Mouse (Mus musculus): Measurements from ENCODE around the gene Tarbp1. TPM values are rescaled to one million over a fixed set of nuclear protein-coding genes. Genes with fewer than 3 reads are reported as not detected.

Gene Tarbp1
- 2.3 and 2.4 TPM in 2 replicates for polyA plus RNA-seq (2014; fragmentation: Nextera tagmentation; extraction: Ambion mirVana)

DNA sequence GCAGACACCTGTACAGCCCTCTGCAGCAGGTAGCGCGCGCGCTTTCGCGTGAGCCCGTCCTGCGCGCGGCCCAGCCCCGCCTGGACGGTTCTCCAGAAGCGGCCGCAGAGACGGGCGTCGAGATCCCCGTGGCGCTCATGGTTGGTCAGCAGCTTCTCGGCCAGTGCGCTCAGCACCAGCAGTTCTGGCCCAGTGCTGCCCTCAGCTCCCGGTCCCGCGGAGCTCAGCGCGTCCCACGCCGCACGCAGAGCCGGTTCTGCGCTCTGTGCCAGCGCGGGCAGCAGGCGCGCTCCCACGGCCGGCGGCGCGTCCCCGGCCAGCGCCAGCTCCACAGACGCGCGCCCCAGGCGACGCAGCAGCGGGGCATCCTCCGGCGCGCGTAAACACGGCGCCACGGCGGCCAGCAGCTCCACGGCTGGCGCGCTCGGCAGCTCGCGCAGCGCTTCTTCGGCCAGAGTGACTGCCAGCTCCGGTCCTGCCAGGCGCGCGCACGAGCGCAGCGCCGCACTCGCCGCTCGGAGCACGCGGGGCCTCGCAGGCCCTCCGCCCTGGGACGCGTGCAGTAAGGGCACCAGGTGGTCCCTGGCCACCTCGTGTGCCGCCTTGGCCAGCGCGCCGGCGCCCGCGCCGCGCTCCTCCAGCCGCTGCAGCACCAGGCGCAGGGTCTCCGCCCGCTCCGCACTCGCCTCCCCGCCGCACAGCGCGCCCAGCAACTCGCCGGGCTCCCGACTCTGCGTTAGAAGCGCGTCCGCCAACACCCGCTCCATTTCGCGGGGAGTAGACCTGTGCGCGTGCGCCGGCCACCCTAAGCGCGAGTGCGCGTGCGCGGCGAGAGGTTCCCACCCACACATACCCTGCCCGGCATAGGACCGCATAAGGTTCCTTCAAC is at the start of gene Tarbp1:
Gene Tarbp1, minus strand, starts transcription at position 767 of the 889 bp plus-strand sequence.
- peak; percentile 94 for DNase-seq (ENCODE audit: low spot score)
- H3K27me3 ChIP-seq (ENCODE audit: control insufficient read depth, insufficient read depth, low read length): peaks cover 3% of the 10 kb centered on the region; the same call in 1 of the 2 replicates
- H3K27ac ChIP-seq (ENCODE audit: low read depth, low read length): peak within 1 kb of the TSS; percentile 73
- H3K4me1 ChIP-seq (replicated peaks; ENCODE audit: control insufficient read depth, insufficient read depth, low read length): 0 out of 2 replicates have a peak, but pooled peaks cover 2% of the 10 kb centered on the region
- peak; percentile 95 for ATAC-seq (ENCODE audit: low FRiP score)
- peak within 1 kb of the TSS; percentile 61 for H3K9ac ChIP-seq (ENCODE audit: low read depth, low read length)
- H3K4me2 ChIP-seq (replicated peaks; ENCODE audit: low read depth, low read length): peak within 1 kb of the TSS; percentile 72
- peak within 1 kb of the TSS; percentile 74 for H3K4me3 ChIP-seq (ENCODE audit: low read depth, low read length)
- under 1% methylated on average over 123 of the region's 124 CpGs for WGBS
- no peaks in the 10 kb centered on the region for H3K9me3 ChIP-seq (ENCODE audit: control insufficient read depth, low read length)
- no peaks in the 10 kb centered on the region for H3K36me3 ChIP-seq (ENCODE audit: control insufficient read depth, insufficient read depth, low read length)

- Histone ChIP-seq H3K4me3 (ENCODE audit: low read depth, low read length) (no peak overlapping the region), H3K4me1 (replicated peaks; ENCODE audit: control insufficient read depth, insufficient read depth, low read length) (no peaks in the 10 kb centered on the region), H3K27ac (ENCODE audit: low read depth, low read length) (no peak overlapping the region), H3K9me3 (ENCODE audit: control insufficient read depth, low read length) (no peaks in the 10 kb centered on the region), H3K36me3 (ENCODE audit: control insufficient read depth, insufficient read depth, low read length) (no peaks in the 10 kb centered on the region), H3K27me3 (ENCODE audit: control insufficient read depth, insufficient read depth, low read length) (no peaks in the 10 kb centered on the region), H3K9ac (ENCODE audit: low read depth, low read length) (no peak overlapping the region), H3K4me2 (replicated peaks; ENCODE audit: low read depth, low read length) (no peak overlapping the region)
- ATAC-seq (ENCODE audit: low FRiP score) (no peak), DNase-seq (ENCODE audit: low spot score) (no peak)
- 93% methylated on average over 18 of the region's 18 CpGs for WGBS
Measured at GRCm38 (mm10) chr8:126524233-126524985, 49.5 kb upstream of the Tarbp1 start.

DNA sequence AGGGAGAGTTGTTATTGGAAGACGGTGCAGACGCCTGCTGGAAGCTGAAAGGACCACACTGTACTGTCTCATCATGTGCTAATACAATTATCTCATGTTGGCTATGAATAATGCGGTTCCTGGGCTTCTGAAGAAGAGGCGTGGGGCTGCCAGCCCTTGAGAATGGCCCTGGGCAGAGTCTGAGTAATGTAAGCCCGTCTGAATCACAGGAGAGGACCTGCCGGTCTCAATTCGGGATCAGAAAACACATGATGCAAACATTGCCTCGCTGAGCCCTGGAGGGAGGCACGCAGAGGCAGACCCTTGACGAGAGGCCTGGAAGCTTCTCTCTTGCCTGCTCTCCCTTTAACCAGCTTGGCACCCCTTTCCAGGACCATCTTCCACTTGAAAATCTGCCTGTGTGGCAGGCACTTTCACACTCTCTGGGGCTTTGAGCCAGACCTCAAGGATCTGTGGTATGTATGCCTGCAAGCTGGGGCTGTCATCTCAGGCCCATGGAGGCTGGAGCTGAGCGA is 48.3 kb upstream of the Tarbp1 start:
- no peaks in the 10 kb centered on the region for H3K9me3 ChIP-seq (ENCODE audit: control insufficient read depth, low read length)
- H3K4me1 ChIP-seq (replicated peaks; ENCODE audit: control insufficient read depth, insufficient read depth, low read length): no peaks in the 10 kb centered on the region
- no peak overlapping the region for H3K4me3 ChIP-seq (ENCODE audit: low read depth, low read length)
- no peak overlapping the region for H3K9ac ChIP-seq (ENCODE audit: low read depth, low read length)
- H3K27me3 ChIP-seq (ENCODE audit: control insufficient read depth, insufficient read depth, low read length): no peaks in the 10 kb centered on the region
- H3K4me2 ChIP-seq (replicated peaks; ENCODE audit: low read depth, low read length): no peak overlapping the region
- H3K36me3 ChIP-seq (ENCODE audit: control insufficient read depth, insufficient read depth, low read length): no peaks in the 10 kb centered on the region
- DNase-seq (ENCODE audit: low spot score) (no peak), ATAC-seq (ENCODE audit: low FRiP score) (no peak)
- no peak overlapping the region for H3K27ac ChIP-seq (ENCODE audit: low read depth, low read length)
- 82% methylated on average over 11 of the region's 11 CpGs for WGBS

DNA sequence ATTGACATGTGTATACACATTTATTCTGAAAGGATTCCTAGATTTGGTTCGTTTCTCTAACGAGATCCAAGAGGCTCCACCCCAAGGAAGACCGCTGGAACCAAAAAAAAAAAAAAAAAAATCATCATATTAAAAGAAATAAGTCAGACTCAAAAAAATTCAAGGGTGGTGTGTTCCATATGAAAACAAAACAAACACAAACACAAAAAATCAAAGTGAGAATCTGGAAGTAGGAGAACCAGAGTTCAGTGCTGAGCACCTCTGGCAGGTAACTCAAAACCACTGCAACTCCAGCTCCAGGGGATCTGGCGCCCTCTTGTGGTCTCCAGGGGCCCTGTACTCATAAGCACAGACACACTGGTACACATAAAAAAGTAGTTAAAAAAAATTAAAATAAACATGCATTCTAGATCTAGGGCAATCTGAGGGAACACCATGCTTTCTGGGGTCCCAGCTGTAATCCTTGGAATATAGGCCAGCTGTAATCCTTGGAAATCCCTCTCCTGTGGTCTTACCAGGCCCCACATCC is 44.6 kb upstream of the Tarbp1 start:
- 94% methylated on average over 4 of the region's 4 CpGs for WGBS
- Histone ChIP-seq H3K27me3 (ENCODE audit: control insufficient read depth, insufficient read depth, low read length) (no peaks in the 10 kb centered on the region), H3K4me2 (replicated peaks; ENCODE audit: low read depth, low read length) (no peak overlapping the region), H3K36me3 (ENCODE audit: control insufficient read depth, insufficient read depth, low read length) (no peaks in the 10 kb centered on the region), H3K4me1 (replicated peaks; ENCODE audit: control insufficient read depth, insufficient read depth, low read length) (0 out of 2 replicates have a peak, but pooled peaks cover 2% of the 10 kb centered on the region), H3K27ac (ENCODE audit: low read depth, low read length) (no peak overlapping the region), H3K4me3 (ENCODE audit: low read depth, low read length) (no peak overlapping the region), H3K9me3 (ENCODE audit: control insufficient read depth, low read length) (no peaks in the 10 kb centered on the region), H3K9ac (ENCODE audit: low read depth, low read length) (no peak overlapping the region)
- ATAC-seq (ENCODE audit: low FRiP score) (no peak), DNase-seq (ENCODE audit: low spot score) (no peak)

DNA sequence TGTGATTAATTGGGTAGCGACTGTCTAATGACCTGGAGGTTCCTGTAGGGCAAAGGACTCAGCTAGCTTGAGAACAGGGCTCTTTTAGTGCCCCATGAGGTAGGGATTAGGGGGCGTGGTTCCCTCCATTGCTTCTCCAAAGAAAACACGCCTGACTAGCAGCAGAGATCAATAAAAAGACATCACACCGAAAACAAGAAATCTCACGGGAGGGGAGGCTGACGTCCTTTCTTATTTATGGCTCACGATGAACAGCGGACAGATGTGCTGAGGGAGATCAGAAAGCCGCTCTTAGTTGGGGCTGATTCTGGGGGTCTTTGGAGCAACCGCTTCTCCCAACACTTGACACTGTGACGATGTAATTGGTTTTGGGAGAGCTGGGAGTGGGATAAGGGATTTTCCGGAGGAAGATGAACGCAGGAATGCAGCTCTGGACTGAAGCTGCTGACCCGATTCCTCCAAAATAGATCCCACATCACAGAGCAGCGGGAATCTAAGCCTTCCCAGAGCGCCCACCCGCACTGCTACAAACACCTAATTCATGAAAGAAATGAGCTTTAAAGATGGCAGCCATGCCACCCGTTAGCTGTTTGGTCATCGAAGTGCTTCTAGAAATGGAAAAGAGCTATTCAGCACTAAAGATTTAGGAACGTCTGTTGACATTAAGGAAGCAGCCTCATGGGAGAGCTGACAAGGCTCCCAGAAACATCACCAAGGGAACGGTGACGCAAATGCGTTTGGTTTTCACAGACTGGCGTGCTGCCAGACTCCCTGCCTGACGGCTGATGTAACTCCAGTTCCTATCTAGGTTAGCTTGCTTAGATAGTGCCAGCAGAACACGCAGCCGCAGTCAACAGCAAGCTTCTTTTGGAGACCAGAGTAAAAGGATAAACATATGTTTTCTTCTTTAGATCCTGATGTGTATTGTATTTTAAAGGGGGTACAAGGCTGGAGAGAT is 42.0 kb upstream of the Tarbp1 start:
- peak; percentile 64 for ATAC-seq (ENCODE audit: low FRiP score)
- WGBS: 27% methylated on average over 27 of the region's 27 CpGs
- Histone ChIP-seq H3K4me2 (replicated peaks; ENCODE audit: low read depth, low read length) (peak overlapping the region; percentile 26; the same call in 1 of the 2 replicates), H3K9me3 (ENCODE audit: control insufficient read depth, low read length) (no peaks in the 10 kb centered on the region), H3K4me1 (replicated peaks; ENCODE audit: control insufficient read depth, insufficient read depth, low read length) (0 out of 2 replicates have a peak, but pooled peaks cover 2% of the 10 kb centered on the region), H3K4me3 (ENCODE audit: low read depth, low read length) (no peak overlapping the region), H3K36me3 (ENCODE audit: control insufficient read depth, insufficient read depth, low read length) (no peaks in the 10 kb centered on the region), H3K27ac (ENCODE audit: low read depth, low read length) (peak overlapping the region; percentile 24), H3K9ac (ENCODE audit: low read depth, low read length) (no peak overlapping the region), H3K27me3 (ENCODE audit: control insufficient read depth, insufficient read depth, low read length) (no peaks in the 10 kb centered on the region)
- peak; percentile 74 for DNase-seq (ENCODE audit: low spot score)

DNA sequence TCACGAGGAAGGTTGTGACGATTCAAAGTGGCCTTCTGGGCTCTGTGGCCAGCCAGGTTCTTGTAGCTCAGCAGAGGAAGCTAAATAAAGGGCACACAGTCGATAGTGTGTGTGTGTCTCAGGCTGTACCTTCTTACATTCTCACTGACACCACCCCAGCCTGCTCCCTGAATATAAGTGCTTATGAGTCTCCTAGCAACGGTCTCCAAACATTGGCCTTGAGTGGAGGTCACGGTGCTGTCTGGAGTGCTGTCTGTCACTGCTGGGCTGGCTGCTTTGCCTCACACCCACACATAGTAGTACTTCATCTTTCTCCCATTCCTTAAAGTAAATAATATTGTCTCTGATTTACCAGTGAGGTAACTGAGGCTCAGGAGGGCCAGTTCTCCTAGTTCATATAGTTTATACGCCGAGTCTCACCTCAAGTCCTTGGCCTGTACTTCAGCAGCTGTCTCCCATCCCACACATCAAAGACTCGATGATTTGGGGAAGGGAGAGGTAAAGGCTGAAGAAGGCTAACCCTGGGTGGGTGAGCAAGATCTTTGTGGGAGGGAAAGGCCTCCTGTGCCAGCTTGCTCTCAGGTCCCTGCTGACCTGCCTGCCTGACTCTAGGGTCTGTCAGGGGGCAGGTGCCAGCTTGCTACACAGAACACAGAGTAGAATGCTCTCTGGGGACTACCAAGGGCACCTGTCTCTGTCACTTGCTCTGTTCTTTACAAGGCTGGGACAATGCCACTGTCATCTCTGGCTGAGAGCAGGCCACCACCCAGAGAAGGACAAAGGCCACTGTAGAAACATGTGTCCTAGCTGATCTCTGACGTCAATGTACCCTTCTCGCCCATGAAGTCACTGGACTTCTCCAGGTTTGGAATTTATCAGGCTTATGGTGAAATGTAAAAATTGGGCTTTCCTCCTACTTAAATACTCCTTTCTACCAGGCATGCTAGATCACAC is 39.4 kb upstream of the Tarbp1 start:
- no peaks in the 10 kb centered on the region for H3K9me3 ChIP-seq (ENCODE audit: control insufficient read depth, low read length)
- H3K9ac ChIP-seq (ENCODE audit: low read depth, low read length): no peak overlapping the region
- WGBS: 76% methylated on average over 10 of the region's 10 CpGs
- H3K36me3 ChIP-seq (ENCODE audit: control insufficient read depth, insufficient read depth, low read length): no peaks in the 10 kb centered on the region
- no peak for DNase-seq (ENCODE audit: low spot score)
- ATAC-seq (ENCODE audit: low FRiP score): no peak
- H3K4me3 ChIP-seq (ENCODE audit: low read depth, low read length): no peak overlapping the region
- no peaks in the 10 kb centered on the region for H3K27me3 ChIP-seq (ENCODE audit: control insufficient read depth, insufficient read depth, low read length)
- H3K4me1 ChIP-seq (replicated peaks; ENCODE audit: control insufficient read depth, insufficient read depth, low read length): 0 out of 2 replicates have a peak, but pooled peaks cover 2% of the 10 kb centered on the region
- H3K4me2 ChIP-seq (replicated peaks; ENCODE audit: low read depth, low read length): no peak overlapping the region
- H3K27ac ChIP-seq (ENCODE audit: low read depth, low read length): no peak overlapping the region

DNA sequence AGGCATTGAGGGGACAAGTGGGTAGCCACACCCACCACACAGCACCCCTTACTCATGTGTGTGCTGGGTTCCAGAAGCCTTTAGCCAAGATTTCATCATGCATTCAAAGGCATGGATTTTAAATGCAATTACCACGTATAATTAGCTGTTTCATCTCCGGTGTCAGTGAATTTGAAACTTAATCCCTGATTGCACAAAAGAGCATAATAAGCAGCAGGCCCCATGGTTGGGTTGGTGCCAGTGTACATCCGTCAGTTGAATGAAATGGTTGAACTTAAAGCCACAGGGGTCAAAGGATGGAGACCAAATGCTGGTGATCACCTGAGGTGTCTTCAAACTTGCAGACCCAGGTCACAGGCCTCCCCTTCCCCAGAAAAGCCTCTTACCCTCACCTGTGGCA is 36.0 kb upstream of the Tarbp1 start:
- no peak overlapping the region for H3K27ac ChIP-seq (ENCODE audit: low read depth, low read length)
- H3K9me3 ChIP-seq (ENCODE audit: control insufficient read depth, low read length): no peaks in the 10 kb centered on the region
- H3K4me1 ChIP-seq (replicated peaks; ENCODE audit: control insufficient read depth, insufficient read depth, low read length): no peaks in the 10 kb centered on the region
- H3K9ac ChIP-seq (ENCODE audit: low read depth, low read length): no peak overlapping the region
- ATAC-seq (ENCODE audit: low FRiP score) (no peak), DNase-seq (ENCODE audit: low spot score) (no peak)
- H3K4me3 ChIP-seq (ENCODE audit: low read depth, low read length): no peak overlapping the region
- no peaks in the 10 kb centered on the region for H3K36me3 ChIP-seq (ENCODE audit: control insufficient read depth, insufficient read depth, low read length)
- H3K27me3 ChIP-seq (ENCODE audit: control insufficient read depth, insufficient read depth, low read length): no peaks in the 10 kb centered on the region
- 89% methylated on average over 3 of the region's 3 CpGs for WGBS
- H3K4me2 ChIP-seq (replicated peaks; ENCODE audit: low read depth, low read length): no peak overlapping the region

All from hindbrain, embryonic 11.5 days (tissue).